Mouse (Mus musculus) v-Abl transformed pro-B cells (cell line): Measurements from ENCODE around the gene Mcm7.

Experiments
- in situ Hi-C, 2 experiments: fragments of 400-800 bp; cut with MboI; formaldehyde crosslinking; loops; one replicate each; pipeline ENCODE4 v1.15.1; 2025; ENCODE audit not compliant: unreplicated experiment in 2 of 2

Mcm7 gene

GRCm38 (mm10) chr5:138160842-138161665 is 11.2 kb downstream of the Mcm7 start, which contains the start of gene Cops6:
Gene Cops6 (plus strand): TSS chr5:138161071.
- in situ Hi-C loops, result loop anchor here (10.0 to 25.0 kb wide), 3 partner anchors 376 to 1999 kb away; partner anchors contain the start of genes Ints1 (in 1 of the 2), Mafk (in 1 of the 2), Mepce (in 1 of the 2) and Orai2 (in 1 of the 2)

GRCm38 (mm10) chr5:138160224-138160762 is 11.9 kb downstream of the Mcm7 start:
- in situ Hi-C loops, result loop anchor here (10.0 to 25.0 kb wide), 3 partner anchors 375 to 1998 kb away; partner anchors contain the start of genes Ints1 (in 1 of the 2), Mafk (in 1 of the 2), Mepce (in 1 of the 2) and Orai2 (in 1 of the 2)

- in situ Hi-C loops, result loop anchor here in 1 of 2 experiments (25.0 kb wide), 2 partner anchors 1632 to 1993 kb away; partner anchors contain the start of genes Ints1, Mafk and Orai2
These were observed 16.7 kb downstream of the Mcm7 start, which contains the start of gene Zfp113 for GRCm38 (mm10) chr5:138155443-138155976. Gene Zfp113 (minus strand): TSS chr5:138155744.

GRCm38 (mm10) chr5:138154390-138154789 is 17.8 kb downstream of the Mcm7 start:
- in situ Hi-C loops, result loop anchor here in 1 of 2 experiments (5.0 to 25.0 kb wide), 3 partner anchors 67 to 1992 kb away; partner anchors contain the start of genes Ints1, Mafk, Orai2 and Zkscan1

- in situ Hi-C loops, result loop anchor here (5.0 to 25.0 kb wide), 4 partner anchors 251 to 654 kb away; partner anchors contain the start of gene Zan (in 1 of the 2)
These were observed 33.6 kb downstream of the Mcm7 start for GRCm38 (mm10) chr5:138138585-138138984.

GRCm38 (mm10) chr5:138137935-138138549 is 34.2 kb downstream of the Mcm7 start:
- in situ Hi-C loops, result loop anchor here (5.0 to 25.0 kb wide), 4 partner anchors 251 to 653 kb away; partner anchors contain the start of gene Zan (in 1 of the 2)

GRCm38 (mm10) chr5:138137257-138137656 is 35.0 kb downstream of the Mcm7 start:
- in situ Hi-C loops, result loop anchor here (5.0 to 25.0 kb wide), 4 partner anchors 250 to 652 kb away; partner anchors contain the start of gene Zan (in 1 of the 2)

- in situ Hi-C loops, result loop anchor here (10.0 to 25.0 kb wide), 2 partner anchors 645 to 648 kb away; partner anchors contain the start of gene Zan (in 1 of the 2)
These were observed 39.7 kb downstream of the Mcm7 start for GRCm38 (mm10) chr5:138132425-138133064.

- in situ Hi-C loops, result loop anchor here in 1 of 2 experiments (10.0 kb wide), 1 partner anchor 323 kb away; no protein-coding TSS in a partner anchor
These were observed 54.2 kb downstream of the Mcm7 start for GRCm38 (mm10) chr5:138118041-138118440.

- in situ Hi-C loops, result loop anchor here in 1 of 2 experiments (10.0 kb wide), 1 partner anchor 323 kb away; no protein-coding TSS in a partner anchor
These were observed 54.8 kb downstream of the Mcm7 start for GRCm38 (mm10) chr5:138117199-138118015.

GRCm38 (mm10) chr5:138116255-138117198 is 55.7 kb downstream of the Mcm7 start, which contains the start of gene Zscan21:
Gene Zscan21 (plus strand): TSS chr5:138116903.
- in situ Hi-C loops, result loop anchor here in 1 of 2 experiments (10.0 kb wide), 1 partner anchor 322 kb away; no protein-coding TSS in a partner anchor
